Mouse (Mus musculus): ENCODE data around the gene Tmem14c. TPM values are rescaled to one million over a fixed set of nuclear protein-coding genes. Genes with fewer than 3 reads are reported as not detected.
"Not testable (repeated sequence)": the region's sequence is repeated elsewhere in the genome, so short reads cannot be mapped to it uniquely, and the experiment has no call there.

Gene Tmem14c
- polyA plus RNA-seq (2016; fragmentation: Nextera tagmentation; extraction: Ambion mirVana) = 205 and 216 TPM in 2 replicates

GRCm38 (mm10) chr13:41015829-41016634 lies at the start of gene Tmem14c:
Tmem14c (plus strand) TSS chr13:41016292.
- DNase-seq (ENCODE audit: low spot score) = peak; percentile 95
- H3K4me1 ChIP-seq = peaks cover 20% of the 10 kb centered on the region
- no peaks in the 10 kb centered on the region for H3K9me3 ChIP-seq (replicated peaks)
- H3K4me3 ChIP-seq = peak within 1 kb of the TSS; percentile 74
- peaks cover 77% of the 10 kb centered on the region for H3K36me3 ChIP-seq
- H3K27me3 ChIP-seq (ENCODE audit: low read depth, poor library complexity, severe bottlenecking) = no peaks in the 10 kb centered on the region
- H3K27ac ChIP-seq = peak within 1 kb of the TSS; percentile 89
- under 1% methylated on average over 43 of the region's 43 CpGs for WGBS

- H3K4me3 ChIP-seq = no peak overlapping the region
- no peaks in the 10 kb centered on the region for H3K9me3 ChIP-seq (replicated peaks)
- no peaks in the 10 kb centered on the region for H3K4me1 ChIP-seq
- DNase-seq (ENCODE audit: low spot score) = no peak
- H3K27ac ChIP-seq = no peak overlapping the region
- no peaks in the 10 kb centered on the region for H3K36me3 ChIP-seq
- WGBS = 92% methylated on average over 10 of the region's 10 CpGs
- H3K27me3 ChIP-seq (ENCODE audit: low read depth, poor library complexity, severe bottlenecking) = no peaks in the 10 kb centered on the region
Measured at GRCm38 (mm10) chr13:40967609-40968008, 48.5 kb upstream of the Tmem14c start.

GRCm38 (mm10) chr13:40968564-40968963 lies 47.5 kb upstream of the Tmem14c start:
- Histone ChIP-seq H3K36me3 (no peaks in the 10 kb centered on the region), H3K27me3 (ENCODE audit: low read depth, poor library complexity, severe bottlenecking) (no peaks in the 10 kb centered on the region), H3K4me1 (no peaks in the 10 kb centered on the region), H3K27ac (no peak overlapping the region), H3K9me3 (replicated peaks) (no peaks in the 10 kb centered on the region), H3K4me3 (no peak overlapping the region)
- no peak for DNase-seq (ENCODE audit: low spot score)
- 82% methylated on average over 5 of the region's 5 CpGs for WGBS

GRCm38 (mm10) chr13:40969761-40970390 lies 46.2 kb upstream of the Tmem14c start:
- Histone ChIP-seq H3K4me1 (no peaks in the 10 kb centered on the region), H3K27ac (no peak overlapping the region), H3K9me3 (replicated peaks) (no peaks in the 10 kb centered on the region), H3K36me3 (no peaks in the 10 kb centered on the region), H3K27me3 (ENCODE audit: low read depth, poor library complexity, severe bottlenecking) (no peaks in the 10 kb centered on the region), H3K4me3 (no peak overlapping the region)
- WGBS = 92% methylated on average over 4 of the region's 4 CpGs
- DNase-seq (ENCODE audit: low spot score) = no peak

GRCm38 (mm10) chr13:40971261-40971660 lies 44.8 kb upstream of the Tmem14c start:
- WGBS = 90% methylated on average over 5 of the region's 5 CpGs
- H3K36me3 ChIP-seq = no peaks in the 10 kb centered on the region
- H3K9me3 ChIP-seq (replicated peaks) = no peaks in the 10 kb centered on the region
- H3K4me1 ChIP-seq = no peaks in the 10 kb centered on the region
- no peak for DNase-seq (ENCODE audit: low spot score)
- H3K27ac ChIP-seq = no peak overlapping the region
- no peak overlapping the region for H3K4me3 ChIP-seq
- no peaks in the 10 kb centered on the region for H3K27me3 ChIP-seq (ENCODE audit: low read depth, poor library complexity, severe bottlenecking)

- H3K4me1 ChIP-seq = no peaks in the 10 kb centered on the region
- no peak overlapping the region for H3K27ac ChIP-seq
- no peaks in the 10 kb centered on the region for H3K9me3 ChIP-seq (replicated peaks)
- WGBS = 75% methylated on average over 2 of the region's 2 CpGs
- H3K27me3 ChIP-seq (ENCODE audit: low read depth, poor library complexity, severe bottlenecking) = no peaks in the 10 kb centered on the region
- no peak overlapping the region for H3K4me3 ChIP-seq
- DNase-seq (ENCODE audit: low spot score) = no peak
- no peaks in the 10 kb centered on the region for H3K36me3 ChIP-seq
Measured at GRCm38 (mm10) chr13:40971831-40972230, 44.3 kb upstream of the Tmem14c start.

GRCm38 (mm10) chr13:40972976-40973375 lies 43.1 kb upstream of the Tmem14c start:
- H3K27me3 ChIP-seq (ENCODE audit: low read depth, poor library complexity, severe bottlenecking) = no peaks in the 10 kb centered on the region
- no peak for DNase-seq (ENCODE audit: low spot score)
- no peak overlapping the region for H3K4me3 ChIP-seq
- H3K4me1 ChIP-seq = no peaks in the 10 kb centered on the region
- no peaks in the 10 kb centered on the region for H3K9me3 ChIP-seq (replicated peaks)
- H3K36me3 ChIP-seq = no peaks in the 10 kb centered on the region
- H3K27ac ChIP-seq = no peak overlapping the region
- 96% methylated on average over 5 of the region's 5 CpGs for WGBS

- peak; percentile 58 for DNase-seq (ENCODE audit: low spot score)
- H3K9me3 ChIP-seq (replicated peaks) = no peaks in the 10 kb centered on the region
- H3K36me3 ChIP-seq = no peaks in the 10 kb centered on the region
- no peaks in the 10 kb centered on the region for H3K27me3 ChIP-seq (ENCODE audit: low read depth, poor library complexity, severe bottlenecking)
- 14% methylated on average over 7 of the region's 7 CpGs for WGBS
- no peak overlapping the region for H3K4me3 ChIP-seq
- no peaks in the 10 kb centered on the region for H3K4me1 ChIP-seq
- H3K27ac ChIP-seq = no peak overlapping the region
Measured at GRCm38 (mm10) chr13:40977609-40978008, 38.5 kb upstream of the Tmem14c start.

GRCm38 (mm10) chr13:40978652-40979051 lies 37.4 kb upstream of the Tmem14c start:
- Histone ChIP-seq H3K4me1 (no peaks in the 10 kb centered on the region), H3K36me3 (no peaks in the 10 kb centered on the region), H3K27ac (no peak overlapping the region), H3K9me3 (replicated peaks) (no peaks in the 10 kb centered on the region), H3K27me3 (ENCODE audit: low read depth, poor library complexity, severe bottlenecking) (no peaks in the 10 kb centered on the region), H3K4me3 (no peak overlapping the region)
- WGBS = 83% methylated on average over 4 of the region's 4 CpGs
- DNase-seq (ENCODE audit: low spot score) = no peak

- no peak for DNase-seq (ENCODE audit: low spot score)
- Histone ChIP-seq H3K36me3 (no peaks in the 10 kb centered on the region), H3K9me3 (replicated peaks) (no peaks in the 10 kb centered on the region), H3K4me1 (no peaks in the 10 kb centered on the region), H3K27ac (0 out of 2 replicates have a peak overlapping the region, but pooled peaks have one; percentile 21), H3K27me3 (ENCODE audit: low read depth, poor library complexity, severe bottlenecking) (no peaks in the 10 kb centered on the region), H3K4me3 (no peak overlapping the region)
- 65% methylated on average over 2 of the region's 2 CpGs for WGBS
Measured at GRCm38 (mm10) chr13:40979321-40979720, 36.8 kb upstream of the Tmem14c start.

- WGBS = 90% methylated on average over 1 of the region's 1 CpGs
- H3K4me1 ChIP-seq = no peaks in the 10 kb centered on the region
Measured at GRCm38 (mm10) chr13:40982759-40983158, 33.3 kb upstream of the Tmem14c start.

GRCm38 (mm10) chr13:40986081-40986480 lies 30.0 kb upstream of the Tmem14c start:
- H3K9me3 ChIP-seq (replicated peaks) = no peaks in the 10 kb centered on the region
- no peaks in the 10 kb centered on the region for H3K27me3 ChIP-seq (ENCODE audit: low read depth, poor library complexity, severe bottlenecking)
- no peaks in the 10 kb centered on the region for H3K4me1 ChIP-seq
- no peak overlapping the region for H3K4me3 ChIP-seq
- H3K36me3 ChIP-seq = no peaks in the 10 kb centered on the region
- 90% methylated on average over 5 of the region's 5 CpGs for WGBS
- no peak overlapping the region for H3K27ac ChIP-seq
- DNase-seq (ENCODE audit: low spot score) = no peak

More at GRCm38 (mm10) chr13:40982759-40983158, 33.3 kb upstream of the Tmem14c start:
- Histone ChIP-seq H3K27me3 (ENCODE audit: low read depth, poor library complexity, severe bottlenecking) (no peaks in the 10 kb centered on the region), H3K9me3 (replicated peaks) (no peaks in the 10 kb centered on the region), H3K4me3 (no peak overlapping the region), H3K36me3 (no peaks in the 10 kb centered on the region), H3K27ac (no peak overlapping the region)
- DNase-seq (ENCODE audit: low spot score) = no peak

- H3K9me3 ChIP-seq (replicated peaks); H3K4me3 ChIP-seq; DNase-seq (ENCODE audit: low spot score); H3K36me3 ChIP-seq; H3K27me3 ChIP-seq (ENCODE audit: low read depth, poor library complexity, severe bottlenecking); H3K27ac ChIP-seq; H3K4me1 ChIP-seq: not testable (repeated sequence)
- 71% methylated on average over 4 of the region's 4 CpGs for WGBS
Measured at GRCm38 (mm10) chr13:40987608-40988303, 28.3 kb upstream of the Tmem14c start.

All from limb, embryonic 10.5 days (tissue).